Mouse (Mus musculus) neural tube, embryonic 11.5 days (tissue): ENCODE measurements around the gene Clec12a. TPM values are rescaled to one million over a fixed set of nuclear protein-coding genes. Genes with fewer than 3 reads are reported as not detected.

Experiments used
- ATAC-seq: fragments of 200-750 bp; cut with Nextera tagmentation; 2 replicates; pipeline ENCODE4 v1.8.0; 2017; ENCODE audit warnings: moderate number of reproducible peaks, mild to moderate bottlenecking, moderate TSS enrichment, moderate library complexity; ENCODE audit not compliant: insufficient read depth, low FRiP score, low TSS enrichment
- DNase-seq: peaks from one replicate; pipeline ENCODE4 v3.0.0-alpha.2; 2015; ENCODE audit warnings: low spot score
- H3K27ac ChIP-seq: fragments of 300-500 bp; sonication (generic); 2 replicates; pipeline ENCODE4 v1.5.1; 2014; ENCODE audit warnings: low read depth, mild to moderate bottlenecking, low read length
- H3K27me3 ChIP-seq: fragments of 300-500 bp; sonication (generic); 2 replicates; pipeline ENCODE4 v1.6.1; 2014; ENCODE audit warnings: mild to moderate bottlenecking, low read length, mixed read lengths; ENCODE audit not compliant: control insufficient read depth, insufficient read depth
- H3K36me3 ChIP-seq: fragments of 300-500 bp; sonication (generic); 2 replicates; pipeline ENCODE4 v1.6.1; 2014; ENCODE audit warnings: mild to moderate bottlenecking, low read length, moderate library complexity, mixed read lengths; ENCODE audit not compliant: control insufficient read depth, insufficient read depth
- H3K4me1 ChIP-seq: fragments of 300-500 bp; sonication (generic); 2 replicates; pipeline ENCODE4 v1.6.1; 2014; ENCODE audit warnings: low read length, mixed read lengths; ENCODE audit not compliant: control insufficient read depth, insufficient read depth
- H3K4me2 ChIP-seq: fragments of 300-500 bp; sonication (generic); 2 replicates; pipeline ENCODE4 v1.6.1; 2014; ENCODE audit warnings: low read depth, mild to moderate bottlenecking, moderate library complexity
- H3K4me3 ChIP-seq: fragments of 300-500 bp; sonication (generic); 2 replicates; pipeline ENCODE4 v1.5.1; 2014; ENCODE audit warnings: low read depth, low read length
- H3K9ac ChIP-seq: fragments of 300-500 bp; sonication (generic); 2 replicates; pipeline ENCODE4 v1.6.1; 2014; ENCODE audit warnings: mild to moderate bottlenecking, low read length
- H3K9me3 ChIP-seq: fragments of 300-500 bp; sonication (generic); 2 replicates; pipeline ENCODE4 v1.6.1; 2016; ENCODE audit warnings: low read length; ENCODE audit not compliant: control insufficient read depth
- WGBS: fragments of 180-500 bp; shearing (Covaris S2); extraction: QIAGEN DNeasy Blood & Tissue Kit; methylation state at CpG from one replicate; pipeline ENCODE4 v1.1.7; 2014; 5-methylcytosine and 5-hydroxymethylcytosine counted together
- polyA plus RNA-seq: library from polyadenylated mRNA; unstranded; fragments of >200 nt; fragmentation: Nextera tagmentation; extraction: Ambion mirVana; gene quantifications from 2 replicates; pipeline ENCODE4 v1.2.1, GENCODE M21; 2014

Gene Clec12a
- polyA plus RNA-seq, 1 experiment from 2014 or later, result 0.53 TPM

DNA sequence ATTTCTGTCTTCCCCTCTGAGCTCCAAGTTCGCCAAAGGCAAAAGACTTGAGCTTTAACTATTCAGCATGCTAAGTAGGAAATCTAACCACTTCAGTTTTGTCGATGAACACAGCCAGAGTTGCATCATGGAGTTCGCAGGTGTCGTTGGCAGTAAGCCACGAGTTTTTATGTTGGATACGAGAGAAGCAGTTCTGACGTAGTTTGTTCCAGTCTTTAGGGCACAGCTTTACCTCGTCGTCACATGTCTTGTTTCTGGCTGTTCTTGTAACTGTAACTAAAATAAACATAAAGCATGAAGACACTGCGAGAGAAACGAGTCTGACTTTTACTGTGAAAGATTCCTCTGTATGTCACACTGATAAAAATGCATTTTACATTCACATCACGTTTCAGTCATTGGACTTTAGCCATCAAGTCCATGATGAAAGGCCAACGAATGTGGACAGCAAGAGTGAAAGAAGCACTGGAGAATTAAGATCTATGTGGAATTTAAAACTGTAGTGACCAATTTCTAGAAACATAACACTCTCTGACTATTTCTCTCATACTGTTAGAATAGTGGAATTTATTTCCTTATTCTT, 15.8 kb upstream of the Clec12a start:
- Histone ChIP-seq H3K36me3 (no peaks in the 10 kb centered on the region), H3K9me3 (no peaks in the 10 kb centered on the region), H3K27me3 (no peaks in the 10 kb centered on the region), H3K4me2 (no peak overlapping the region), H3K27ac (no peak overlapping the region), H3K4me1 (no peaks in the 10 kb centered on the region), H3K4me3 (no peak overlapping the region), H3K9ac (no peak overlapping the region)
- no peak for ATAC-seq
- DNase-seq, result no peak
- WGBS, result 88% methylated on average over 13 of the region's 13 CpGs

DNA sequence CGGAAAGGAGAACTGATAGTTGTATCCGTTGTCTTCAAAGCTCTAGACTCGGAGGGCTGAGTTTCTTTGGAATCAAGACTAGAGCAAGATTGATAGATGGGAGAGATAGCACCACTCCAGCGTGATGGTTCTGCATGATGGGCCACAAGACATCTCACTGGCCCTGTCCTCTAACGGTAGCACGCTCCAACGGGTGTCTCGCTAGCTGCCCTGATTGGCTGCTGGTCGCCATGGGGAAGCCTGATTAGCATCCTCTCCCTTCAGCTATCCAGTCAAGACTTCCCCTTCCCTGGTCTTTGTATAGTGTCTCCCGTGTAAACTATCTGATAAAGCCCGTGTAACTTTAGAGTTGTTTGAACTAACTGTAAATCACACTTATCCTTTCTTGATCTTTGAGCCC, 10.9 kb upstream of the Clec12a start, which contains the start of gene 4922502D21Rik:
Gene 4922502D21Rik (minus strand): TSS at position 187 of the 400 bp plus-strand sequence.
- H3K36me3 ChIP-seq, result no peaks in the 10 kb centered on the region
- H3K27ac ChIP-seq, result no peak within 1 kb of the TSS
- no peak within 1 kb of the TSS for H3K4me3 ChIP-seq
- H3K9me3 ChIP-seq, result no peaks in the 10 kb centered on the region
- no peak for ATAC-seq
- no peak within 1 kb of the TSS for H3K4me2 ChIP-seq
- no peak for DNase-seq
- H3K27me3 ChIP-seq, result no peaks in the 10 kb centered on the region
- no peaks in the 10 kb centered on the region for H3K4me1 ChIP-seq
- WGBS, result 69% methylated on average over 11 of the region's 11 CpGs
- H3K9ac ChIP-seq, result no peak within 1 kb of the TSS

DNA sequence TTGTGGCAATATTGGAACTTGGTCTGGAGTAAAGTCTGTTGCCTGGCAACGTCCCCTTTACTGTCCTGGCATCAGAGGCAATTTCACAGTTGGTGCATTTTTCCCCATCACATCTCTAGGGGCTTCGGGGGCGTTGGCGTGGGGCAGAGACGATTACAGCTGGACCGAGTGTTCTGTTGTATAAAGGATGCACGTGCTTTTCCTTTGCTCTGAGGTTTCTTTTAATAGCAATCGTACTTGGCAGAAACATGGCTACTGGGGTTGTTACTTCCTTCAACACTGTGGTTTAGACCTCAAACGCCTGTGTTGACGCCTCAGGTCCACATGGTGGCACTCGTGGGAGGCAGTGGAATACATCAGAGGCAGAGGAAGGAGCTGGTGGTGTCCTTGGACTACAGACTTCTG, 8.8 kb upstream of the Clec12a start:
- no peak overlapping the region for H3K27ac ChIP-seq
- peak; percentile 41 for DNase-seq
- H3K9ac ChIP-seq, result no peak overlapping the region
- peak; percentile 67; the same call in 1 of the 2 replicates for ATAC-seq
- no peaks in the 10 kb centered on the region for H3K27me3 ChIP-seq
- H3K9me3 ChIP-seq, result no peaks in the 10 kb centered on the region
- WGBS, result 32% methylated on average over 11 of the region's 11 CpGs
- H3K4me1 ChIP-seq, result no peaks in the 10 kb centered on the region
- H3K36me3 ChIP-seq, result no peaks in the 10 kb centered on the region
- H3K4me3 ChIP-seq, result no peak overlapping the region
- no peak overlapping the region for H3K4me2 ChIP-seq

DNA sequence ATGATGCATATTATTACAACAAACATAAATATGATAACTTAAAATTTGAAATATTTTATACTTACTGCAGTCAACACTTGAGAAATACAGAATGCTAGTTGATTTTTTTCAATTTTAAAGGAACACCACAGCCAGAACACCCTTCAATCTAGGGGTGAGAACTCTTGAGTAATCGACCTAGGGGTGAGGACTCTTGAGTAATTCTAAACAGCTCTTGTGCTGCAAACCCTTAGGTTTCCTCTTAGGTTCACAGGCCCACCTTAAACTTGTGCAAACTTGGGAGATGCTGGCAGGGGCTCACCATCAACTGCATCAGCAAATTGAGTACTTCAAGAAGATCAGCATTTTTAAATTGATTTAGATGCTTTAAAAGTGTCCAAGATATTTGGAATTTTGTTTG, 4.7 kb upstream of the Clec12a start:
- H3K4me2 ChIP-seq, result no peak overlapping the region
- H3K27ac ChIP-seq, result no peak overlapping the region
- 54% methylated on average over 1 of the region's 1 CpGs for WGBS
- no peak overlapping the region for H3K9ac ChIP-seq
- no peaks in the 10 kb centered on the region for H3K9me3 ChIP-seq
- ATAC-seq, result no peak
- H3K27me3 ChIP-seq, result no peaks in the 10 kb centered on the region
- no peaks in the 10 kb centered on the region for H3K4me1 ChIP-seq
- H3K4me3 ChIP-seq, result no peak overlapping the region
- no peak for DNase-seq
- no peaks in the 10 kb centered on the region for H3K36me3 ChIP-seq

DNA sequence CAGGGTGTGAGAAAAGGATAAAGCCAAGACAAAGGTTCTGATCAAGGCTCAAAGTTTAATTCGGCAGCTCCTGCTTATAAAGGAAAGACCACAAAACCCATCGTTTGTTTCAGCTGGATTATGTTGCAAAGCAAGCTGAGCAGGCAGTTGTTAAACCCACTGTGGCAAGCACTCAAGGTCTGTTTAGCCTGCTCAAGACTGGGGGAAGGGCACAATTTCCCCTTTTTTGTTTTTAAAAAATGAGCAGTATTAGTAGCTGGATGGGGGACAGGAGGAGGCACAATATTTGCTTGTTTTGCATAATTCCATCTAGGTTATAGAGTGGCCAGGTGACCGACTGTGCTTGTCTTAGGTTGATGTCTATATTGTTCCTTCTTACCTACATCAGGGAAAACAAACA, 1.9 kb downstream of the Clec12a start:
- no peak overlapping the region for H3K4me3 ChIP-seq
- H3K9ac ChIP-seq, result no peak overlapping the region
- H3K4me1 ChIP-seq, result no peaks in the 10 kb centered on the region
- H3K4me2 ChIP-seq, result no peak overlapping the region
- DNase-seq, result no peak
- H3K27ac ChIP-seq, result no peak overlapping the region
- H3K27me3 ChIP-seq, result no peaks in the 10 kb centered on the region
- 83% methylated on average over 3 of the region's 3 CpGs for WGBS
- H3K36me3 ChIP-seq, result no peaks in the 10 kb centered on the region
- ATAC-seq, result no peak
- H3K9me3 ChIP-seq, result no peaks in the 10 kb centered on the region

DNA sequence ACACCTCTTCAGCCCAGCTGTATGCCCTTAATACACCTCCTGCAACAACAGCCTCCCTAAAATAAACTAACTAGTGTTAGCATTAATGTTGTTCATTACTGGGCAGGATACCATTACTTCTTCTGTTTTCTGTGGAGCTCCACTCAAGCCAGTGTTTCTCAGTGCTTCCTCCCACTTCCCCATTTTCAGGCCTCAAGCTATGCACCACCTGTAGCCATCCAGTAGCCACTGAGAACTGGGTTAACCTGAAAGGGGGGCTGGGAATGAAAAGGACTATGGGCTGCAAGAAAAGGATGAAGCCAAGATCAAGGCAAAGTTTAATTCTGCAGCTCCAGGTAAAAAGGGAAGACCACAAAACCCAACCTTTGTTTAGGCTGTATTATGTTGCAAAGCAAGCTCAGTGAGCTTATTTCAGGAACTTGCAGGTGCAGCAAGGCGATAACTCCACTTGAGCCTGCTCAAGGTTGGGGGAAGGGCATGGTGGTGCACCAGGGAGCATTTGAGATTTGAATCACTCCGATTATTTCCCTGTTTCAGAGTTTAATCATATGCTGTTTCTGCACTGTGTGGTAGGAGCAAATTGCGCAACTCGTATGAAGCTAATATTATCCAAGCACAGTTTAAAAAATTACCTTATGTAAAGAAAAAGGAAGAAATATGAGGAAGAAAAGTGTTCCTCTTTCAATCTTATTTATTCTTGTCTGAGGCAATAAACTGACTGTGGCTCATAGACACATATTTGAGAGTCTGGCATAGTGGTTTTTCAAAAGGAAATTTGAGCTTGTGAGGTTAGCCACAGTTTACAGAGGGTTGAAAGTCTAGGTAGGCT, 7.2 kb downstream of the Clec12a start:
- no peak for DNase-seq
- WGBS, result 68% methylated on average over 4 of the region's 4 CpGs

DNA sequence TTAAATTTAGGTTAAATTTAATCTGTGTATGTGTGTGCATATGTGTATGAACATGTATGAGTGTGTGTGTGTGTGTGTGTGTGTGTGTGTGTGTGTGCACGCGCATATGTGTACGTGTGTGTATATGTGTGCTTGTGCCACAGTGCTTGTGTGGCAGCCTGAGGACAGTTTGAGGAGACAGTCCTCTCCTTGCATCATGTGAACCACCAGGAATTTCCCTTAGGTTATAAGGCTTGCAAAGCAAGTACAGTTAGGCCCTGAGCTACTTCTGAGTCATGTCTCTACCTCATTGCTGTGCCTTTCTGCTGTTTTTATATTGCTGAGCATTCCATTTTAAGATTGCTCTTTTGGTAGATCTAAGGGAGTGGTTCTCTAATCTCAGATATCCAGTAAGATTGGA, 8.6 kb downstream of the Clec12a start:
- Histone ChIP-seq H3K4me2 (no peak overlapping the region), H3K4me1 (no peaks in the 10 kb centered on the region), H3K9ac (no peak overlapping the region), H3K27me3 (no peaks in the 10 kb centered on the region), H3K36me3 (no peaks in the 10 kb centered on the region), H3K27ac (no peak overlapping the region), H3K9me3 (no peaks in the 10 kb centered on the region), H3K4me3 (no peak overlapping the region)
- DNase-seq, result no peak
- ATAC-seq, result no peak
- 91% methylated on average over 3 of the region's 3 CpGs for WGBS

More for the DNA sequence above, 7.2 kb downstream of the Clec12a start:
- H3K27ac ChIP-seq, result no peak overlapping the region
- H3K4me3 ChIP-seq, result no peak overlapping the region
- H3K27me3 ChIP-seq, result no peaks in the 10 kb centered on the region
- ATAC-seq, result no peak
- H3K9me3 ChIP-seq, result no peaks in the 10 kb centered on the region
- H3K4me1 ChIP-seq, result no peaks in the 10 kb centered on the region
- H3K4me2 ChIP-seq, result no peak overlapping the region
- H3K36me3 ChIP-seq, result no peaks in the 10 kb centered on the region
- no peak overlapping the region for H3K9ac ChIP-seq

- no peaks in the 10 kb centered on the region for H3K9me3 ChIP-seq
- no peaks in the 10 kb centered on the region for H3K36me3 ChIP-seq
- H3K4me2 ChIP-seq, result no peak overlapping the region
- WGBS, result 94% methylated on average over 2 of the region's 2 CpGs
- H3K4me1 ChIP-seq, result no peaks in the 10 kb centered on the region
- H3K9ac ChIP-seq, result no peak overlapping the region
- no peak for ATAC-seq
- H3K27ac ChIP-seq, result no peak overlapping the region
- no peak for DNase-seq
- H3K4me3 ChIP-seq, result no peak overlapping the region
- no peaks in the 10 kb centered on the region for H3K27me3 ChIP-seq
Measured at GRCm38 (mm10) chr6:129355774-129356173, 13.3 kb downstream of the Clec12a start.

DNA sequence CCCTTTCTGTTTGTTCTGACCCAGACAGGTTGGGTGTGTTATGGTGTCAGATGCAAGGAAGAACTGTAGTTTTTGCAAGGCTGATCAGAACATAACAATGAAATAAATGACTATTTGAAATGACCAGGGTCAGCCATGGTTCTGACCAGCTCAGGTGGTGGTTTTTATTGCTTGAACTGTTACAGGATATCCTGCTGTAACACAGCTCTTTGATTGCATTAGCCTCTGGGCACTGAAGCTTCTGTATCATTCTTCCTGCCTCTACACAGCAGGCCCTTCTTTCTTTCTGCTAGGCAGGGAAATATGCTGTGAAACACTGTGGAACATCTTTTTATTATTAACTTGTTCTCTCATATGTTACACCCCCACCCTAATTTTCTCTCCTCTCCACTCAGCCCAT, 13.9 kb downstream of the Clec12a start:
- H3K9me3 ChIP-seq, result no peaks in the 10 kb centered on the region
- no peaks in the 10 kb centered on the region for H3K36me3 ChIP-seq
- ATAC-seq (no peak), DNase-seq (no peak)
- H3K27ac ChIP-seq, result no peak overlapping the region
- H3K4me2 ChIP-seq, result no peak overlapping the region
- H3K27me3 ChIP-seq, result no peaks in the 10 kb centered on the region
- no peak overlapping the region for H3K9ac ChIP-seq
- no peaks in the 10 kb centered on the region for H3K4me1 ChIP-seq
- H3K4me3 ChIP-seq, result no peak overlapping the region
